Mouse (Mus musculus) liver, embryonic 11.5 days (tissue): ENCODE results near the gene Fuca2. TPM values are rescaled to one million over a fixed set of nuclear protein-coding genes. Genes with fewer than 3 reads are reported as not detected.
"Not testable (repeated sequence)": the region's sequence is repeated elsewhere in the genome, so short reads cannot be mapped to it uniquely, and the experiment has no call there.

Experiments
- ATAC-seq: fragments of 200-750 bp; cut with Nextera tagmentation; replicated peaks from 2 replicates; pipeline ENCODE4 v1.8.0; 2017; ENCODE audit warnings: moderate number of reproducible peaks, mild to moderate bottlenecking, moderate TSS enrichment, moderate library complexity; ENCODE audit not compliant: low FRiP score
- DNase-seq: peaks from one replicate; pipeline ENCODE4 v3.0.0-alpha.2; 2017; ENCODE audit warnings: low spot score
- H3K27ac ChIP-seq: fragments of 300-500 bp; sonication (generic); 2 replicates; pipeline ENCODE4 v1.5.1; 2014; ENCODE audit warnings: mild to moderate bottlenecking, low read depth, low read length, control low read depth
- H3K27me3 ChIP-seq: fragments of 300-500 bp; sonication (generic); replicated peaks from 2 replicates; pipeline ENCODE4 v1.6.1; 2014; ENCODE audit warnings: low read length, mixed read lengths; ENCODE audit not compliant: control insufficient read depth, insufficient read depth
- H3K36me3 ChIP-seq: fragments of 300-500 bp; sonication (generic); 2 replicates; pipeline ENCODE4 v1.6.1; 2014; ENCODE audit warnings: mild to moderate bottlenecking, low read length, moderate library complexity, mixed read lengths; ENCODE audit not compliant: control insufficient read depth, insufficient read depth
- H3K4me1 ChIP-seq: fragments of 300-500 bp; sonication (generic); replicated peaks from 2 replicates; pipeline ENCODE4 v1.6.1; 2014; ENCODE audit warnings: low read length, mixed read lengths; ENCODE audit not compliant: control insufficient read depth, insufficient read depth
- H3K4me2 ChIP-seq: fragments of 300-500 bp; sonication (generic); 2 replicates; pipeline ENCODE4 v1.6.1; 2014; ENCODE audit warnings: mild to moderate bottlenecking, control low read depth, moderate library complexity
- H3K4me3 ChIP-seq: fragments of 300-500 bp; sonication (generic); 2 replicates; pipeline ENCODE4 v1.5.1; 2014; ENCODE audit warnings: low read depth, low read length, control low read depth
- H3K9ac ChIP-seq: fragments of 300-500 bp; sonication (generic); 2 replicates; pipeline ENCODE4 v1.6.1; 2014; ENCODE audit warnings: low read depth, low read length, control low read depth
- H3K9me3 ChIP-seq: fragments of 300-500 bp; sonication (generic); 2 replicates; pipeline ENCODE4 v1.6.1; 2016; ENCODE audit warnings: low read length, inconsistent platforms, mixed read lengths; ENCODE audit not compliant: control insufficient read depth
- WGBS: fragments of 180-500 bp; shearing (Covaris S2); extraction: QIAGEN DNeasy Blood & Tissue Kit; methylation state at CpG from one replicate; pipeline ENCODE4 v1.1.7; 2014; 5-methylcytosine and 5-hydroxymethylcytosine counted together
- polyA plus RNA-seq: library from polyadenylated mRNA; unstranded; fragments of >200 nt; fragmentation: Nextera tagmentation; extraction: Ambion mirVana; gene quantifications from 2 replicates; pipeline ENCODE4 v1.2.1, GENCODE M21; 2014

Fuca2 gene
- polyA plus RNA-seq: 85.0 and 90.9 TPM in 2 replicates

DNA sequence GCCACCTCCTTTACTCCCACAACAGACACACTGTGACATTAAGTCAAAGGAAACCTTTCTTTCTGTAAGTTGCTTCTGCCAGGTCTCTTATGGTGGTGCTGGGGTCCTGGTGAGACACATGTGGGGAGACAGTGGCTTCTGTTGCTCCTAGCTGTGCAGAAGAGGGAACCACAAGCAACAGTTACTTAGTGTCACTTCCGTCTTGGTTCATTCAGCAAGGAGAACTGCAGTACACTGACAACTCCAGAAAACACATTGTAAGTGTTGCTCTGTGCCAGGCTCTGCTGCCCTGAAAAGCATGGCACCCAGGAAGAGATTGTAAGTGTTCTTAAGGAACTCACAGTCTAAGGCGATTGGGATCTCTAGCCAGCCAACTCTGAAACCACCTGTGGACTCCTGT lies at the start of gene Fuca2:
Gene Fuca2, plus strand, starts transcription at position 210 of the 400 bp plus-strand sequence.
- H3K9me3 ChIP-seq: no peaks in the 10 kb centered on the region
- H3K27ac ChIP-seq: no peak within 1 kb of the TSS
- WGBS: 63% methylated on average over 2 of the region's 2 CpGs
- no peak within 1 kb of the TSS for H3K4me3 ChIP-seq
- H3K36me3 ChIP-seq: peaks cover 3% of the 10 kb centered on the region; the same call in 1 of the 2 replicates
- H3K9ac ChIP-seq: peak within 1 kb of the TSS; percentile 80; the same call in 1 of the 2 replicates
- peak within 1 kb of the TSS; percentile 79; the same call in 1 of the 2 replicates for H3K4me2 ChIP-seq
- DNase-seq (no peak), ATAC-seq (no peak)
- no peaks in the 10 kb centered on the region for H3K27me3 ChIP-seq
- H3K4me1 ChIP-seq: peaks cover 7% of the 10 kb centered on the region

DNA sequence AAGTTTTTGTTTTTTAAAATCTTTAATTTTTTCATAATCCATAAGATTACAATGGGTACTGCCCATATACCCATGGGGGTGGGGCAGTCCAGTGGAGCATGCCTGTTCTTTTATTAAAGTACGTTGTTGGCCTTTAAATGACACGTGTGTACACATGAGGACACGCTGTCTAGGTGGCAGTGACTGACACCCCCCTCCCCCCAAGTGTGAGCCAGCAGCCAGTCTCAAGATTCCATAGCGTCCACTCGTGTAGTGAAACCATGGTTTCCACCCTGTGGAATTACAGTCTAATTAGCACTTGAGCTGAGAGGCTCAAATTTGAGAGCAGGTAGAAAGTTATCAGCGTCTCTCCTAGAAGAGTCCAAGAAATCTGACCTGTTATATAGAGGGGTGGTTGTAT lies 47.7 kb upstream of the Fuca2 start:
- ATAC-seq: no peak
- Histone ChIP-seq H3K9ac (no peak overlapping the region), H3K4me2 (no peak overlapping the region)

DNA sequence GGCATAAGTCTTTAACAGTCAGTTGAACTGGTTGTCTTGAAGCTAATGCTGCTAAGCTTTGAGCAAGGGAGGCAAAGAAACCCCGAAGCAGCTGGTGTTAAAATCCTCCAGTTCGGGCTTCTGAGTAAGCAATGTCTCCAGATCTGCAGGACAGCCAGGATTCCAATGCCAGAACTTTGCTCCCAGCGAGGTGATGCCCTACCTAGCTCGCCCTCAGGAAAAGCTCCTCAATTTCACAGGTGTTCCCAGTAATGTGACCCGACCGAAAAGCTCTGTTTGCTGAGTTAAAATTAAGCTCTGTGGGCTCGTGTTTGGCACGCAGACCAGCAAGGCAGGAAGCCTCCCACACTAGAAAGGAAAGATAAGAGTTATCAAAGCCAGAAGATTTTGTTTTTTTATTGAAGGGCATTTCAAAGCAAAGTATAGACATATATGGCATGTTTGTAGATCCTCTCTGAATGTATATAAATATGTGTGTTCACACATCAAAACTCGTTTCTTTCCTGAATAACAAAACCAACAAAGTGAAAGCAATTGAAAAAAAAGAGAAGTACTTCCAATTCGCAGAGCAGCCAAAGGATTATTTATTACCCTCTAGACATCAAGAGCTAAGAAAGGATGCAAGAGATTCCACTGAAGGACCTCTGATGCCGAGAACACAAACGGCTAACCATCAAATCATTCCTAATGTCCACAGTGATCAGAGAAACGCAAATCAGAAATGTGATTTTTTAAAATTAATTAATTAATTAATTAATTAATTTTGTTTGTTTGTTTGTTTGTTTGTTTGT lies 45.9 kb upstream of the Fuca2 start:
- H3K4me2 ChIP-seq: peak overlapping the region; percentile 10; the same call in 1 of the 2 replicates
- ATAC-seq: no peak
- WGBS: 52% methylated on average over 13 of the region's 13 CpGs
- no peaks in the 10 kb centered on the region for H3K36me3 ChIP-seq
- H3K9me3 ChIP-seq: no peaks in the 10 kb centered on the region
- DNase-seq: no peak
- H3K27ac ChIP-seq: no peak overlapping the region
- no peak overlapping the region for H3K4me3 ChIP-seq
- H3K9ac ChIP-seq: no peak overlapping the region
- H3K27me3 ChIP-seq: no peaks in the 10 kb centered on the region
- H3K4me1 ChIP-seq: no peaks in the 10 kb centered on the region

More for the DNA sequence above, 47.7 kb upstream of the Fuca2 start:
- Histone ChIP-seq H3K27me3 (no peaks in the 10 kb centered on the region), H3K9me3 (no peaks in the 10 kb centered on the region), H3K36me3 (no peaks in the 10 kb centered on the region), H3K27ac (no peak overlapping the region), H3K4me1 (no peaks in the 10 kb centered on the region), H3K4me3 (no peak overlapping the region)
- DNase-seq: no peak
- WGBS: 88% methylated on average over 6 of the region's 6 CpGs

DNA sequence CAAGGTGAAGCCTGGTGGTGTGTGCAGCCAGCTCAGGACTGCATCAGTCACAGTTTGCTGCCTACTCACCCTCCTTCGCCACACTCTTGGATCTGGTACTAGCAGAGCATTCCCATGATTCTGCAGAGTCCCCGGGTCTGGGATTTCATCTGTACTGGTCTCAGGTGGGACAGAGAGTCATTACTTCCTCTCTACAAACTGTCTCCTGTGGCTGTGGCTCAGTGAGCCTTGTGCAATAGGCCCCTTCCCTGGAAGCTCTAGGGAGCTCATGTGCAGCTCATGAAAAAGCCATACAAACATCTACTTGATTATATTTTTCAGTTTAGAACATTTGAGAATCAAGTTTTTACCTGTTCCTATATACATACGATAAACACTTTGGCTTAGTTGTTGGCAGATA lies 35.0 kb upstream of the Fuca2 start:
- H3K4me2 ChIP-seq, H3K9ac ChIP-seq, H3K9me3 ChIP-seq, DNase-seq, H3K27ac ChIP-seq, H3K36me3 ChIP-seq, H3K27me3 ChIP-seq, ATAC-seq, H3K4me1 ChIP-seq, H3K4me3 ChIP-seq: not testable (repeated sequence)
- WGBS: 83% methylated on average over 3 of the region's 3 CpGs

DNA sequence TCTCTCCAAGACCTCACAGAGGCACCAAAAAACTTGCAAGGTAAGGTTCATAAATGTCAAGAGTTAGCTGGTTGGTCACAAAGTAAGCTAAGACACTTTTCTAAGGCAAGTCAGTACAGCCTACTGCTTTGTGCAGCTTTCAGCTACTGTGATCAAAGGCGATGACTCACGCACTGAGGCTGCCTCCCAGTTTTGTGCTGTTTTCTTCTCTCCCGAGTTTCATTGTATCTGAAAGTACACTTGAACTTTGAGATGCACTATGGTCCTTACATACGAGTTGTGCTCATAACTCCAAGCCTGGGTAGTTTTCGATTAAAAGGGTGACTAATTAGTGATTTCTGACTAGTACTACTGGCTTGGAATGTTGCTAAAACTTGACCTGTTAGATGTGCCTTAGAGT lies 32.4 kb upstream of the Fuca2 start:
- Histone ChIP-seq H3K27ac (no peak overlapping the region), H3K27me3 (peaks cover 7% of the 10 kb centered on the region; the same call in 1 of the 2 replicates), H3K9ac (no peak overlapping the region), H3K4me1 (no peaks in the 10 kb centered on the region), H3K4me2 (no peak overlapping the region), H3K36me3 (no peaks in the 10 kb centered on the region), H3K9me3 (no peaks in the 10 kb centered on the region), H3K4me3 (no peak overlapping the region)
- ATAC-seq (no peak), DNase-seq (no peak)
- 66% methylated on average over 5 of the region's 5 CpGs for WGBS

DNA sequence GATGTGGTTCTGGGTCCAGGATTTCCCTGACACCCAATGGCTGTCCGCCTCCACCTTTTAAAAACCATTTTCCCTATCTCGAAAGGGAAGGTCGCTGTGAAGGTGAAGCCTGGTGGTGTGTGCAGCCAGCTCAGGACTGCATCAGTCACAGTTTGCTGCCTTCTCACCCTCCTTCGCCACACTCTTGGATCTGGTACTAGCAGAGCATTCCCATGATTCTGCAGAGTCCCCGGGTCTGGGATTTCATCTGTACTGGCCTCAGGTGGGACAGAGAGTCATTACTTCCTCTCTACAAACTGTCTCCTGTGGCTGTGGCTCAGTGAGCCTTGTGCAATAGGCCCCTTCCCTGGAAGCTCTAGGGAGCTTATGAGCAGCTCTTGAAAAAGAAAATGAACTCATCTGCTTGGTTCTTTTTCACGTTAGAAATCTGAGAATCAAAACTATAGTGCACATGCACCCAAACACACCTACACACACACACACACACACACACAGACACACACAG lies 31.3 kb upstream of the Fuca2 start:
- not testable (repeated sequence) for H3K4me2 ChIP-seq, ATAC-seq, H3K9ac ChIP-seq, H3K4me3 ChIP-seq, H3K36me3 ChIP-seq, DNase-seq, H3K4me1 ChIP-seq, H3K27ac ChIP-seq, H3K9me3 ChIP-seq
- WGBS: 76% methylated on average over 6 of the region's 6 CpGs
- H3K27me3 ChIP-seq: peaks cover 15% of the 10 kb centered on the region

DNA sequence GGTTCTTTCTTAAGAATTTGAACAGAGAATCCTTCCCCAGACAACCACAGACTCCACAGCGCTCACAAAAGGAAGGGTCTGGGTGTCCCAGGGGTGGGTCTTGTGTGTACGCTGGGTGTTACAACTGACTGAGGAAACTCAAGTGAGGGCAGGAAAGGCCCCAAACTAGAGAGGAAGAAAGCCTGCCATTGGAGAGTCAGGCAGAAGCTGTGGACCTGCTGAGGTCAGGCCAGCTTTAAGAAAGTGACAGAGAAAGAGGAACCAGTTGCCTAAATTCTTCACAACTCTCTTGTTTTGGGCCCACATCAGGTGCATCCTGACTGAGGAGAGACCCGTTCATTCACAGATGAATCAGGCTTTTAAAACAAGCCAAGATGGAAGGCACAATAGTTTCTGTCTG lies 29.1 kb upstream of the Fuca2 start:
- WGBS: 56% methylated on average over 3 of the region's 3 CpGs

DNA sequence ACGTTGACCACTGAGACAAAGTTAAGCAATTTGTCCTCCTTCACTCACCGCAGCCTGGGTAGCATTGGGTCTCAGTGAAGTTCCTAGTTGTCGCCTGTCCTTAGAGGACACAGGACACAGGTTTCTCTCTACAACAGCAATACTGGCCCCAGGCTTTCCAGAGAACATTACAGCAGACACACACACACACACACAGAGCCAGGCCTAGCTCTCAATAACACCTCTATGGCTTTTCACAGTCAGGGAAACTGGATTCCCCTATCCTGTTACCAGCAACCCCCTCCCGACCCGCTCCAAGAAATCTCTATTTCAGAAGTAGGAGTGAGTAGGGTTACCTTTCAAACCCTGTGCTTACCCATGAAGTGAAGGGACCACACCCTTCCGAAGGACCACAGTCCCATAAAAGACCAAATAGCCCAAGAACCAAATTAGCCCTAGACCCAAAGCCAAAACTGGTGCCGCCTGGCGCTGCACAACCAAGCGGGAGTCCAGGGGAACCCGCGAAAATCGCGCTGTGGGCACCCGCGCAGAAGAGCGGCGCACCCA lies 26.0 kb upstream of the Fuca2 start:
- no peaks in the 10 kb centered on the region for H3K9me3 ChIP-seq
- no peaks in the 10 kb centered on the region for H3K36me3 ChIP-seq
- peak overlapping the region; percentile 97 for H3K4me2 ChIP-seq
- DNase-seq (no peak), ATAC-seq (no peak)
- H3K9ac ChIP-seq: peak overlapping the region; percentile 60; the same call in 1 of the 2 replicates
- peaks cover 4% of the 10 kb centered on the region; the same call in 1 of the 2 replicates for H3K4me1 ChIP-seq
- peak overlapping the region; percentile 67 for H3K4me3 ChIP-seq
- WGBS: 17% methylated on average over 17 of the region's 17 CpGs
- peaks cover 45% of the 10 kb centered on the region for H3K27me3 ChIP-seq
- H3K27ac ChIP-seq: no peak overlapping the region

More for the DNA sequence above, 29.1 kb upstream of the Fuca2 start:
- Histone ChIP-seq H3K9me3 (no peaks in the 10 kb centered on the region), H3K27ac (no peak overlapping the region), H3K27me3 (peaks cover 37% of the 10 kb centered on the region), H3K9ac (no peak overlapping the region), H3K4me3 (no peak overlapping the region), H3K4me2 (no peak overlapping the region), H3K36me3 (no peaks in the 10 kb centered on the region), H3K4me1 (peaks cover 4% of the 10 kb centered on the region; the same call in 1 of the 2 replicates)
- ATAC-seq: no peak
- DNase-seq: no peak
